Mouse (Mus musculus) heart, adult 2 months (tissue): ENCODE results near the gene Wbp2. TPM values are rescaled to one million over a fixed set of nuclear protein-coding genes. Genes with fewer than 3 reads are reported as not detected.

Experiments
- DNase-seq, 2 experiments: peaks; one replicate each; pipeline ENCODE4 v3.0.0; 2021
- H3K27ac ChIP-seq: fragments of 200-600 bp; 2 replicates; pipeline ENCODE4 v1.8.1; 2022
- H3K27me3 ChIP-seq: fragments of 200-500 bp; 2 replicates; pipeline ENCODE4 v1.6.1; 2012; ENCODE audit warnings: mild to moderate bottlenecking, low read length, inconsistent platforms, mixed read lengths; ENCODE audit not compliant: control insufficient read depth, insufficient read depth
- H3K36me3 ChIP-seq: fragments of 200-500 bp; 2 replicates; pipeline ENCODE4 v1.6.1; 2012; ENCODE audit warnings: low read length, inconsistent platforms; ENCODE audit not compliant: control insufficient read depth, insufficient read depth
- H3K4me1 ChIP-seq: fragments of 200-500 bp; 2 replicates; pipeline ENCODE4 v1.6.1; 2011; ENCODE audit warnings: low read length; ENCODE audit not compliant: control insufficient read depth, insufficient read depth
- H3K4me3 ChIP-seq: fragments of 200-600 bp; 2 replicates; pipeline ENCODE4 v1.8.1; 2022
- H3K79me2 ChIP-seq: fragments of 200-500 bp; replicated peaks from 2 replicates; pipeline ENCODE4 v1.6.1; 2012; ENCODE audit warnings: mild to moderate bottlenecking, inconsistent platforms, low read length, moderate library complexity, mixed read lengths; ENCODE audit not compliant: control insufficient read depth, insufficient read depth
- H3K9ac ChIP-seq: fragments of 200-500 bp; 2 replicates; pipeline ENCODE4 v1.6.1; 2012; ENCODE audit warnings: low read depth, mild to moderate bottlenecking, control low read depth, inconsistent platforms, low read length, mixed read lengths
- CTCF ChIP-seq: fragments of 200-600 bp; IDR thresholded peaks from 2 replicates; pipeline ENCODE4 v1.8.1; 2022; ENCODE audit warnings: antibody characterized with exemption, mild to moderate bottlenecking, moderate library complexity
- EP300 ChIP-seq: fragments of 200-500 bp; IDR thresholded peaks from 2 replicates; pipeline ENCODE4 v1.6.1; 2011; ENCODE audit warnings: low read depth, low read length, control low read depth; ENCODE audit not compliant: insufficient read depth
- POLR2A ChIP-seq: fragments of 200-500 bp; IDR thresholded peaks from 2 replicates; pipeline ENCODE4 v1.6.1; 2011; ENCODE audit warnings: mild to moderate bottlenecking, low read depth, low read length, control low read depth; ENCODE audit not compliant: insufficient read depth
- WGBS: fragments of 180-500 bp; shearing (Covaris S2); methylation state at CpG from one replicate; pipeline ENCODE4 v1.1.7; 2018; 5-methylcytosine and 5-hydroxymethylcytosine counted together
- intact Hi-C: fragments of 180-260 bp; cut with DNase I; formaldehyde crosslinking; loops from one replicate; pipeline ENCODE4 v1.15.1; 2025
- long read RNA-seq: library from polyadenylated mRNA; stranded (forward); transcript quantifications from one replicate; pipeline ENCODE4 v2.0.0, GENCODE M21; 2021
- polyA plus RNA-seq: library from polyadenylated mRNA; depleted of rRNA; stranded (reverse); fragments of >200 nt; gene quantifications from 2 replicates; pipeline ENCODE4 v1.2.3, GENCODE M21; 2012; rRNA removed
- total RNA-seq, 2 experiments: library from RNA; stranded (reverse); gene quantifications; 2 replicates each; pipeline ENCODE4 v1.2.3; 2021

Gene Wbp2
- total RNA-seq (100 to 1,000 TPM in 1 of 2 experiments, 10 to 100 TPM in 1; 91.0 to 108 TPM), polyA plus RNA-seq (151 and 176 TPM in 2 replicates)
- long read RNA-seq, transcript Wbp2-201 (8 exons, 1,826 nt): major isoform, 63 of 73 reads
- long read RNA-seq, partial matches to known transcripts: 1 of 73 reads
- long read RNA-seq, other reads (novel, unspliced or antisense): 8 of 73 reads

- Histone ChIP-seq H3K4me1 (peaks cover 5% of the 10 kb centered on the region), H3K27ac (peak within 1 kb of the TSS; percentile 88), H3K9ac (peak within 1 kb of the TSS; percentile 76), H3K27me3 (no peaks in the 10 kb centered on the region), H3K36me3 (no peaks in the 10 kb centered on the region; the same call in 1 of the 2 replicates), H3K4me3 (peak within 1 kb of the TSS; percentile 57), H3K79me2 (no peaks in the 10 kb centered on the region; the same call in 1 of the 2 replicates)
- 3% methylated on average over 39 of the region's 43 CpGs for WGBS
- peak; percentile 96 to 98 for DNase-seq
- intact Hi-C loops: loop anchor here (1.0 kb wide), 3 partner anchors 23 to 56 kb away; partner anchors contain the start of gene Unk
- peak; percentile 41 for TF ChIP-seq CTCF
- no peak; the same call in 1 of the 2 replicates for TF ChIP-seq EP300
- TF ChIP-seq POLR2A: peak; percentile 93
Observed at GRCm38 (mm10) chr11:116086258-116087193, at the start of gene Wbp2. Gene Wbp2, minus strand, starts transcription at chr11:116086995.

- H3K27me3 ChIP-seq: no peaks in the 10 kb centered on the region
- H3K36me3 ChIP-seq: no peaks in the 10 kb centered on the region
- peaks cover 8% of the 10 kb centered on the region for H3K4me1 ChIP-seq
- no peak for DNase-seq
- TF ChIP-seq CTCF: no peak
- no peak for TF ChIP-seq EP300
- no peak for TF ChIP-seq POLR2A
- WGBS: 84% methylated on average over 10 of the region's 10 CpGs
- peaks cover 2% of the 10 kb centered on the region; the same call in 1 of the 2 replicates for H3K79me2 ChIP-seq
- H3K9ac ChIP-seq: no peak overlapping the region
- no peak overlapping the region for H3K4me3 ChIP-seq
- no peak overlapping the region for H3K27ac ChIP-seq
- intact Hi-C loops: loop anchor here (10.0 kb wide), 1 partner anchor 199 kb away; the partner anchor contains the start of genes Recql5 and Sap30bp
Observed at GRCm38 (mm10) chr11:116134171-116134570, 47.4 kb upstream of the Wbp2 start.

- Histone ChIP-seq H3K27me3 (no peaks in the 10 kb centered on the region), H3K4me1 (peaks cover 8% of the 10 kb centered on the region), H3K36me3 (no peaks in the 10 kb centered on the region), H3K4me3 (no peak overlapping the region), H3K27ac (no peak overlapping the region), H3K79me2 (peaks cover 2% of the 10 kb centered on the region; the same call in 1 of the 2 replicates), H3K9ac (no peak overlapping the region)
- no peak for DNase-seq
- 66% methylated on average over 5 of the region's 5 CpGs for WGBS
- intact Hi-C loops: loop anchor here (10.0 kb wide), 1 partner anchor 199 kb away; the partner anchor contains the start of genes Recql5 and Sap30bp
- TF ChIP-seq EP300 (no peak), CTCF (no peak), POLR2A (no peak)
Observed at GRCm38 (mm10) chr11:116133497-116133896, 46.7 kb upstream of the Wbp2 start.

GRCm38 (mm10) chr11:116132366-116133333, 45.9 kb upstream of the Wbp2 start:
- H3K36me3 ChIP-seq: no peaks in the 10 kb centered on the region
- peaks cover 12% of the 10 kb centered on the region for H3K4me1 ChIP-seq
- peak; percentile 8; the same call in 1 of the 2 replicates for TF ChIP-seq CTCF
- no peak for TF ChIP-seq EP300
- 71% methylated on average over 16 of the region's 16 CpGs for WGBS
- no peak overlapping the region for H3K4me3 ChIP-seq
- DNase-seq: peak; percentile 51 to 54
- H3K79me2 ChIP-seq: no peaks in the 10 kb centered on the region
- H3K27me3 ChIP-seq: no peaks in the 10 kb centered on the region
- no peak overlapping the region for H3K27ac ChIP-seq
- intact Hi-C loops: loop anchor here (10.0 kb wide), 1 partner anchor 198 kb away; the partner anchor contains the start of genes Recql5 and Sap30bp
- no peak overlapping the region for H3K9ac ChIP-seq
